Mouse (Mus musculus) hindbrain, embryonic 12.5 days (tissue): Measurements from ENCODE around the gene Efhd1. TPM values are rescaled to one million over a fixed set of nuclear protein-coding genes. Genes with fewer than 3 reads are reported as not detected.

Source experiments
- ATAC-seq: fragments of 200-750 bp; cut with Nextera tagmentation; 2 replicates; pipeline ENCODE4 v1.8.0; 2017; ENCODE audit warnings: moderate TSS enrichment; ENCODE audit not compliant: low FRiP score
- H3K27ac ChIP-seq: fragments of 300-500 bp; sonication (generic); 2 replicates; pipeline ENCODE4 v1.5.1; 2016; ENCODE audit warnings: mild to moderate bottlenecking
- H3K27me3 ChIP-seq: fragments of 300-500 bp; sonication (generic); 2 replicates; pipeline ENCODE4 v1.6.1; 2016; ENCODE audit warnings: mild to moderate bottlenecking
- H3K36me3 ChIP-seq: fragments of 300-500 bp; sonication (generic); 2 replicates; pipeline ENCODE4 v1.6.1; 2016; ENCODE audit warnings: mild to moderate bottlenecking
- H3K4me1 ChIP-seq: fragments of 300-500 bp; sonication (generic); 2 replicates; pipeline ENCODE4 v1.6.1; 2016
- H3K4me2 ChIP-seq: fragments of 300-500 bp; sonication (generic); replicated peaks from 2 replicates; pipeline ENCODE4 v1.6.1; 2016; ENCODE audit warnings: mild to moderate bottlenecking
- H3K4me3 ChIP-seq: fragments of 300-500 bp; sonication (generic); 2 replicates; pipeline ENCODE4 v1.5.1; 2016; ENCODE audit warnings: mild to moderate bottlenecking
- H3K9ac ChIP-seq: fragments of 300-500 bp; sonication (generic); 2 replicates; pipeline ENCODE4 v1.6.1; 2016; ENCODE audit warnings: mild to moderate bottlenecking, moderate library complexity
- H3K9me3 ChIP-seq: fragments of 300-500 bp; sonication (generic); replicated peaks from 2 replicates; pipeline ENCODE4 v1.6.1; 2016; ENCODE audit warnings: mild to moderate bottlenecking
- WGBS: fragments of 180-500 bp; shearing (Covaris S2); methylation state at CpG from one replicate; pipeline ENCODE4 v1.1.7; 2016; 5-methylcytosine and 5-hydroxymethylcytosine counted together
- polyA plus RNA-seq: library from polyadenylated mRNA; unstranded; fragments of >200 nt; fragmentation: Nextera tagmentation; extraction: Ambion mirVana; gene quantifications from 2 replicates; pipeline ENCODE4 v1.2.1, GENCODE M21; 2016

The Efhd1 gene
- polyA plus RNA-seq, 1 experiment from 2014 or later: 0.40 TPM

GRCm38 (mm10) chr1:87294063-87294710, 30.0 kb downstream of the Efhd1 start:
- H3K9ac ChIP-seq: no peak overlapping the region
- no peak overlapping the region for H3K4me3 ChIP-seq
- H3K27ac ChIP-seq: no peak overlapping the region
- no peak overlapping the region for H3K4me2 ChIP-seq
- no peaks in the 10 kb centered on the region for H3K4me1 ChIP-seq
- ATAC-seq: no peak
- WGBS: 70% methylated on average over 4 of the region's 4 CpGs
- no peaks in the 10 kb centered on the region for H3K36me3 ChIP-seq
- no peaks in the 10 kb centered on the region for H3K9me3 ChIP-seq
- no peaks in the 10 kb centered on the region for H3K27me3 ChIP-seq

- Histone ChIP-seq H3K4me3 (no peak overlapping the region), H3K27ac (no peak overlapping the region), H3K9me3 (no peaks in the 10 kb centered on the region), H3K9ac (no peak overlapping the region), H3K4me2 (no peak overlapping the region), H3K4me1 (no peaks in the 10 kb centered on the region), H3K27me3 (no peaks in the 10 kb centered on the region), H3K36me3 (no peaks in the 10 kb centered on the region)
- ATAC-seq: no peak
- 69% methylated on average over 4 of the region's 4 CpGs for WGBS
These were observed 30.8 kb downstream of the Efhd1 start for GRCm38 (mm10) chr1:87294951-87295350.

DNA sequence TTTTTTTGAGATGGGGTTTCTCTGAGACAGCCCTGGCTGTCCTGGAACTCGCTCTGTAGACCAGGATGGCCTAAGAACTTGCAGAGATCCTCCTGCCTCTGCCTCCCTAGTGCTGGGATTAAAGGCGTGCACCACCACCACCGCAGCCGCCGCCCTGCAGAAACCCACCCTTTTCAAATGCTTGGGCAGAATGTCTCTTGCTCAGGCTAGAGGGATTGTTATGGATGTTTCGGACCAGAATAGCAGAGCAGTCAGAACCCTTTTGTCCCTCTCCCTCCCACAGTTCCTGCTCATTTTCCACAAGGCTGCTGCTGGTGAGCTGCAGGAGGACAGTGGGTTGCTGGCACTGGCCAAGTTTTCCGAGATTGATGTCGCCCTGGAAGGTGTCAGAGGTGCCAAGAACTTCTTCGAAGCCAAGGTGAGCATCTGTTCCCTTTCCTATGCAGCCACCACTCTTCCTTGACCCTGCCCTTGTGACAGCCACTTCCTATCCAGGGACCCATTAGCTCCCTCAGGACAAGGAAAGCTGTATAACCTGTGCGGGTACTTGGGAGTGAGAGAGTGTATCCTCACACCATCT, 33.3 kb downstream of the Efhd1 start:
- H3K4me2 ChIP-seq: no peak overlapping the region
- no peaks in the 10 kb centered on the region for H3K4me1 ChIP-seq
- no peak overlapping the region for H3K9ac ChIP-seq
- ATAC-seq: no peak
- H3K36me3 ChIP-seq: no peaks in the 10 kb centered on the region
- no peaks in the 10 kb centered on the region for H3K9me3 ChIP-seq
- WGBS: 91% methylated on average over 10 of the region's 10 CpGs
- H3K27me3 ChIP-seq: no peaks in the 10 kb centered on the region
- no peak overlapping the region for H3K4me3 ChIP-seq
- no peak overlapping the region for H3K27ac ChIP-seq

DNA sequence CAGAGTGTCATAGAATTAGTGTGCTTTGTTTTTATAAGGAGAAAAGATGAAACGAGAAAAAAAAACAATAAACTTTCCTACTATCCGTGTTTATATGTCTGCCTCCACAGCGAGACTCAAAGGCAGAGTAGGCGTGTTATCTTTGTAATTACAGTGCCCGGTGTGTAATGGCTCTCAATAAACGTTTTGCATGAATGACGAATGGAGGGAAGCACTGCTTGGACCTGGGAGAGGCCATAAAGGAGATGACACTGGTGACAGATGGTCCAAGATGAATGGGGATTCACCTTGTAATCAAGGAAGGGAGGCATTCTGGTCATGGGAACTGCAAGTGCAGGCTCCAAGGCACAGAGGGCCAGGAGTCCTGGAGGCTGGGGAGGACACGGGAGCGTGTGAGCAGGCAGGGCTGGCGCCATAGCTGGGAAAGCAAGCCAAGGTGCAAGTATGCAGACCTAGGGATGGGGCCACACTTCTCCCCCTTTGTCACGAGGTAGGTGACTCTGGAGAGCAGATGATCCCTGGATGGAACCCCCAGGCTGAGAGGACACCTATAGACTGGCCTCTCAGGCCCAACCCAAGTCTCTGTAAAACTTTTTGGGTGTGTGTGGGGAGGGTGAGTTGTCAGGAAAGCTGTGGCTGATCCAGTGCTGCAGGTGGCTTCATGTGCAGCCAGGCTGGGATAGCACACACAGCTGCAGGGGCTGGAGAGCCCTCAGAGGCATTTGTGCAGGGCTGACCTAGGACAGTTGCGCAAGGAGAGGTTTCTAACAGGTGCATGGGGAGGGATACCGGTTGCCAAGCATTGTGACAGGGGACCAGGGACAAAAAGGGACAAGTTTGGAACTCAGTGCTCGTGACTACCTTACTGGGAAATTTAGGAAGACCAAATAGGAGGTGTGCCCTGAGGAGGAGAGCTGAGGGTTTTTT, 36.5 kb downstream of the Efhd1 start:
- Histone ChIP-seq H3K36me3 (no peaks in the 10 kb centered on the region), H3K27ac (no peak overlapping the region)

DNA sequence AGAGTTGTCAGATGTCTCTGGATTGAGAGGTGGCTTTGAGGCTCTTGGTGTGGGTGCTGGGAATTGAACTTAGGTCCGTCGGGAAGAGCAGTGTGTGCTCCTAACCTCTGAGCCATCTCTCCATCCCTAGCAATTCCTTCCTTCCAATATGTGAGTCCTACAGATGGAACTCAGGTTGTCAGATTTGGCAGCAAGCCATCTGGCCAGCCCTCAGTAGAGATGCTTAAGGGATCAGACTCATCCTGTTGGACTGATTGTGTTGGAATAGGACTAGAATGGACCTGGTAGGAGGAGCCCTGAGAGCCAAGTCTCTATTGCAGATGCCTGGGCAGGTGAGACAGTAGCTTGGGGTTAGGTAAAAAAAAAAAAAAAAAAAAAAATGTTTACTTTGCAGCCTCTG, 37.8 kb downstream of the Efhd1 start:
- WGBS: 95% methylated on average over 2 of the region's 2 CpGs
- H3K36me3 ChIP-seq: no peaks in the 10 kb centered on the region
- ATAC-seq: no peak
- H3K4me2 ChIP-seq: no peak overlapping the region
- H3K4me1 ChIP-seq: no peaks in the 10 kb centered on the region
- no peak overlapping the region for H3K9ac ChIP-seq
- H3K4me3 ChIP-seq: no peak overlapping the region
- H3K9me3 ChIP-seq: no peaks in the 10 kb centered on the region
- no peak overlapping the region for H3K27ac ChIP-seq
- H3K27me3 ChIP-seq: no peaks in the 10 kb centered on the region

More for the DNA sequence above, 36.5 kb downstream of the Efhd1 start:
- H3K9me3 ChIP-seq: no peaks in the 10 kb centered on the region
- H3K27me3 ChIP-seq: no peaks in the 10 kb centered on the region
- no peaks in the 10 kb centered on the region for H3K4me1 ChIP-seq
- ATAC-seq: no peak
- no peak overlapping the region for H3K4me3 ChIP-seq
- H3K9ac ChIP-seq: no peak overlapping the region
- H3K4me2 ChIP-seq: no peak overlapping the region
- WGBS: 71% methylated on average over 14 of the region's 14 CpGs

DNA sequence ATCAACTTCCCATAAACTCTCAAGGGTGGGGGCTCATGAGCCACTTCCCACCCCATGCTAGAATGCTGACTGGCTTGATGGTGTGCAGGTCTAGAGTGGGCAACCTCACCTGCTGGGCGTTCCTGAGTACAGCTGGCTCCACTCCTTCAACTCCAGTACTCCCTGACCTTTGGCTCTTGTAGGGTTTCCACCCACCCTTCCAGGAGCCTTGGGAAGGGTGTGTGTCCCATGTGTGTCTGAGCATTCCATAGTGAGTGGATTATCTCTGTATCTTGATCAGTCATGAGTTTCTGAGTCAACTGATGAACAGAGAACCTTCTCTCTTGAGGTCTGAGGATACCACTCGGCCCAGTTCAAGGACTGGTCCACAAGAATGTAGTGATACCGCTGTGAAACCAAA, 44.8 kb downstream of the Efhd1 start:
- no peaks in the 10 kb centered on the region for H3K27me3 ChIP-seq
- H3K27ac ChIP-seq: no peak overlapping the region
- no peak overlapping the region for H3K4me3 ChIP-seq
- H3K4me1 ChIP-seq: no peaks in the 10 kb centered on the region
- H3K36me3 ChIP-seq: no peaks in the 10 kb centered on the region
- H3K9ac ChIP-seq: no peak overlapping the region
- no peak for ATAC-seq
- H3K9me3 ChIP-seq: no peaks in the 10 kb centered on the region
- 90% methylated on average over 3 of the region's 3 CpGs for WGBS
- H3K4me2 ChIP-seq: no peak overlapping the region

DNA sequence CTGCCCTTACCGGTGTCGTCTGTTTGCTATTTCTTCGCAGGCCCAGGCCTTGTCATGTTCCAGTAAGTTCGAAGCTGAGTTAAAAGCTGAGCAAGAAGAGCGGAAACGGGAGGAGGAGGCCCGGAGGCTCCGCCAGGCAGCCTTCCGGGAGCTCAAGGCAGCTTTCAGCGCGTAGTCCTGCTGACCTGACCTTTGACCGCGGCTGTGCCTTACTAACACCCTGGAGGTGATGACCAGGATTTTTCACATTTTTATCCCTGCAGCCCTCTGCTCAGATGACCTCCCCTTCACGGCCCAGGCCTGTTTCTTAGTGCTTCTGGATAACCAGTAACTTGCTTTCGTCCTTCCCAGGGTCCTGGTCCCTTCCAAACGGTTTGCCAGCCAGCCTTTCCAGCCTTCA, 45.5 kb downstream of the Efhd1 start:
- Histone ChIP-seq H3K27me3 (no peaks in the 10 kb centered on the region), H3K9me3 (no peaks in the 10 kb centered on the region), H3K4me1 (no peaks in the 10 kb centered on the region), H3K9ac (no peak overlapping the region), H3K4me2 (no peak overlapping the region), H3K27ac (no peak overlapping the region), H3K36me3 (no peaks in the 10 kb centered on the region), H3K4me3 (no peak overlapping the region)
- WGBS: 68% methylated on average over 16 of the region's 16 CpGs
- ATAC-seq: no peak

DNA sequence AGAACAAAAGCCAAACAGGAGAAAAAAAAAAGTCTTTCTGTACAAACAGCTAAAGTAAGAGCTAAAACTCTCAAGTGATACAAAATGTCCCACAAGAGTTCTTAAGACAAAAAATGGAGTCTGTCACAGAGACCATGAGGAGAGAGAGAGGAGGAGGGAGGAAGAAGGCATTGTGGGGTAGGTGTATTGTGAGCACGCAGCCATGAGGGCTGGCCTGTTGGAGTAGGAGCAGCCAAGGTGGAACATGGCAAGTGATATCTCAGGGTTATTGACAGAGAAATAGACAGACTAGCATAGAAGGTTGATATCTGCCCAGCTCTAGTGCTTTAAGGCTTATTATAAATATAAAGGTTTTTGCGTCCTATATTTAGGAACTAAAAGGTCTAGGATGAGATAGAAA, 48.5 kb downstream of the Efhd1 start:
- Histone ChIP-seq H3K4me1 (no peaks in the 10 kb centered on the region), H3K27ac (no peak overlapping the region), H3K4me2 (no peak overlapping the region), H3K4me3 (no peak overlapping the region), H3K9ac (no peak overlapping the region), H3K27me3 (no peaks in the 10 kb centered on the region), H3K36me3 (no peaks in the 10 kb centered on the region), H3K9me3 (no peaks in the 10 kb centered on the region)
- no peak for ATAC-seq
- 86% methylated on average over 2 of the region's 2 CpGs for WGBS

GRCm38 (mm10) chr1:87313116-87313515, 49.0 kb downstream of the Efhd1 start:
- Histone ChIP-seq H3K27me3 (no peaks in the 10 kb centered on the region), H3K36me3 (no peaks in the 10 kb centered on the region), H3K4me2 (no peak overlapping the region), H3K4me1 (no peaks in the 10 kb centered on the region), H3K27ac (no peak overlapping the region), H3K9ac (no peak overlapping the region), H3K9me3 (no peaks in the 10 kb centered on the region), H3K4me3 (no peak overlapping the region)
- no peak for ATAC-seq
- 91% methylated on average over 2 of the region's 2 CpGs for WGBS

- no peak for ATAC-seq
- no peak overlapping the region for H3K4me3 ChIP-seq
- H3K27ac ChIP-seq: no peak overlapping the region
- H3K36me3 ChIP-seq: no peaks in the 10 kb centered on the region
- H3K27me3 ChIP-seq: no peaks in the 10 kb centered on the region
- 84% methylated on average over 8 of the region's 8 CpGs for WGBS
- H3K4me1 ChIP-seq: no peaks in the 10 kb centered on the region
- no peaks in the 10 kb centered on the region for H3K9me3 ChIP-seq
- H3K4me2 ChIP-seq: no peak overlapping the region
- H3K9ac ChIP-seq: no peak overlapping the region
These were observed 49.8 kb downstream of the Efhd1 start for GRCm38 (mm10) chr1:87313843-87314570.

DNA sequence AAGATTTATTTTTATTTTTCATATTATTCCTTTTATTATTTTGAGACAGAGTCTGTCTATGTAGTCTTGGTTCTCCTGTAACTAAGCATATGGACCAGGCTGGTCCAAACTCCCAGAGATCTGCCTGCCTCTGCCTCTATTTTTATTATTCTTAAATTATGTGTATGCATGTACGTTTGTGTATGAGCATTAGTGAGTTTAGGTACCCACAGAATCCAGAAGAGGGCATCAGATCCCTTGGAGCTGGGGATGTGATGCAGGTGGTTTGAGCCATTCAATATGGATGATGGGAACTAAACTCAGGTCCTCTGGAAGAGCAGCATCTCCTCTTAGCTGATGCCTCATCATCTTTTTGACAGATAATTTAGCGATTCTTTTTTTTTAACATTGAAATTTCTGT, 51.3 kb downstream of the Efhd1 start:
- Histone ChIP-seq H3K9me3 (peaks cover 11% of the 10 kb centered on the region), H3K9ac (no peak overlapping the region), H3K36me3 (no peaks in the 10 kb centered on the region), H3K4me3 (no peak overlapping the region), H3K27me3 (no peaks in the 10 kb centered on the region), H3K27ac (no peak overlapping the region), H3K4me2 (no peak overlapping the region), H3K4me1 (no peaks in the 10 kb centered on the region)
- 87% methylated on average over 2 of the region's 2 CpGs for WGBS
- no peak for ATAC-seq

- no peak for ATAC-seq
- Histone ChIP-seq H3K9ac (no peak overlapping the region), H3K36me3 (no peaks in the 10 kb centered on the region), H3K4me3 (no peak overlapping the region), H3K27me3 (no peaks in the 10 kb centered on the region), H3K4me2 (no peak overlapping the region), H3K4me1 (no peaks in the 10 kb centered on the region), H3K9me3 (peaks cover 14% of the 10 kb centered on the region), H3K27ac (no peak overlapping the region)
- WGBS: 74% methylated on average over 2 of the region's 2 CpGs
These were observed 51.7 kb downstream of the Efhd1 start for GRCm38 (mm10) chr1:87315894-87316293.
